Mouse (Mus musculus): ENCODE measurements at regions not wholly inside any gene's neighbourhood (a gene's known extent, or its start where the extent isn't known, plus 50 kb on each side); places are given as distances from the start of the nearest gene placed in this dataset.

GRCm38 (mm10) chr12:45929001-45929759 is 854.7 kb upstream of the Stxbp6 start:
- no peak for DNase-seq (ENCODE audit: inconsistent age in 2 of 2, low spot score in 1 of 2)

Measured in adrenal gland, adult (tissue).